Mouse (Mus musculus) heart, embryonic 14.5 days (tissue): Measurements from ENCODE around the gene Ankrd10. TPM values are rescaled to one million over a fixed set of nuclear protein-coding genes. Genes with fewer than 3 reads are reported as not detected.

Experiments used
- ATAC-seq: fragments of 200-750 bp; cut with Nextera tagmentation; 2 replicates; pipeline ENCODE4 v1.8.0; 2017; ENCODE audit warnings: low read depth, moderate TSS enrichment; ENCODE audit not compliant: insufficient number of reproducible peaks, insufficient read depth, low FRiP score
- H3K27ac ChIP-seq, 2 experiments: fragments of 200-500 bp in 1 of 2; fragments of 300-500 bp in 1 of 2; sonication (generic) in 1 of 2; replicated peaks in 1 of 2; 2 replicates each; pipeline ENCODE4 v1.5.1; 2012 to 2014; ENCODE audit warnings: low read depth in 2 of 2, low read length in 2 of 2, control low read depth in 1 of 2, mild to moderate bottlenecking in 1 of 2, mixed read lengths in 1 of 2; ENCODE audit not compliant: control insufficient read depth in 1 of 2, insufficient read depth in 1 of 2
- H3K27me3 ChIP-seq: fragments of 300-500 bp; sonication (generic); 2 replicates; pipeline ENCODE4 v1.6.1; 2014; ENCODE audit warnings: mild to moderate bottlenecking, low read length, control low read depth; ENCODE audit not compliant: control insufficient read depth, insufficient read depth
- H3K36me3 ChIP-seq: fragments of 300-500 bp; sonication (generic); 2 replicates; pipeline ENCODE4 v1.6.1; 2014; ENCODE audit warnings: mild to moderate bottlenecking, control low read depth, low read length, mixed read lengths; ENCODE audit not compliant: control insufficient read depth, insufficient read depth
- H3K4me1 ChIP-seq, 2 experiments: fragments of 200-500 bp in 1 of 2; fragments of 300-500 bp in 1 of 2; sonication (generic) in 1 of 2; 2 replicates each; pipeline ENCODE4 v1.6.1; 2012 to 2014; ENCODE audit warnings: low read length in 2 of 2, control low read depth in 1 of 2, mixed read lengths in 1 of 2; ENCODE audit not compliant: control insufficient read depth in 2 of 2, insufficient read depth in 2 of 2
- H3K4me2 ChIP-seq: fragments of 300-500 bp; sonication (generic); 2 replicates; pipeline ENCODE4 v1.6.1; 2014; ENCODE audit warnings: mild to moderate bottlenecking, low read length
- H3K4me3 ChIP-seq, 2 experiments: fragments of 200-500 bp in 1 of 2; fragments of 300-500 bp in 1 of 2; sonication (generic) in 1 of 2; 2 replicates each; pipeline ENCODE4 v1.5.1; 2012 to 2014; ENCODE audit warnings: low read length in 2 of 2, mild to moderate bottlenecking in 2 of 2, control low read depth in 1 of 2, low read depth in 1 of 2, moderate library complexity in 1 of 2; ENCODE audit not compliant: control insufficient read depth in 1 of 2, insufficient read depth in 1 of 2
- H3K9ac ChIP-seq: fragments of 300-500 bp; sonication (generic); 2 replicates; pipeline ENCODE4 v1.6.1; 2014; ENCODE audit warnings: mild to moderate bottlenecking, low read length
- H3K9me3 ChIP-seq: fragments of 300-500 bp; sonication (generic); 2 replicates; pipeline ENCODE4 v1.6.1; 2016; ENCODE audit warnings: low read length, control low read depth; ENCODE audit not compliant: control insufficient read depth
- WGBS: fragments of 180-500 bp; shearing (Covaris S2); extraction: QIAGEN DNeasy Blood & Tissue Kit; methylation state at CpG from one replicate; pipeline ENCODE4 v1.1.7; 2014; 5-methylcytosine and 5-hydroxymethylcytosine counted together
- polyA plus RNA-seq: library from polyadenylated mRNA; unstranded; fragments of >200 nt; fragmentation: Nextera tagmentation; extraction: Ambion mirVana; gene quantifications from 2 replicates; pipeline ENCODE4 v1.2.1, GENCODE M21; 2014

Ankrd10 gene
- polyA plus RNA-seq, 1 experiment from 2014 or later, result 69.1 TPM

DNA sequence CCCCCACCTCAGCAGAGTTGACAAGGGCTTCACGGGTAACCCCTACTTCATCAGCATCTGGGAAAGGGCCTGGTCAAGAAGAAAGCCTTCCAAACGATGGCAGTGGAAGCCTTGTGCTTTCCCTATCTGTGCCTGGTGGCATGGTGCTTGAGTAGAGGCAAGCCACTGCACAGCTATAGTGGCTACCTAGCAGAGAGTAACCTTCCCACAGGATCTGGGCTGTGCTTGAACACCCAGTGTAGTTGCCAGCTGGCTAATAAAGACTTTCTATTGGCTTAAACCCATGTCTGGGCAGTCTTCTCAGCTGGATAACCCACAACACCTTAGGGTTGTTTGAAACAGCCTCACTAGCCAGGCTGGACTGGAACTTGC, 49.2 kb downstream of the Ankrd10 start:
- H3K27me3 ChIP-seq, result no peaks in the 10 kb centered on the region
- H3K36me3 ChIP-seq, result no peaks in the 10 kb centered on the region
- H3K27ac ChIP-seq, result peak overlapping the region in 1 of 2 experiments; percentile 50; a peak in 1 of 4 replicates
- H3K9me3 ChIP-seq, result peaks cover 8% of the 10 kb centered on the region; the same call in 1 of the 2 replicates
- H3K4me1 ChIP-seq, result no peaks in the 10 kb centered on the region; a peak in 1 of 4 replicates
- no peak for ATAC-seq
- H3K4me2 ChIP-seq, result no peak overlapping the region
- H3K9ac ChIP-seq, result no peak overlapping the region
- WGBS, result 47% methylated on average over 2 of the region's 2 CpGs
- no peak overlapping the region for H3K4me3 ChIP-seq

DNA sequence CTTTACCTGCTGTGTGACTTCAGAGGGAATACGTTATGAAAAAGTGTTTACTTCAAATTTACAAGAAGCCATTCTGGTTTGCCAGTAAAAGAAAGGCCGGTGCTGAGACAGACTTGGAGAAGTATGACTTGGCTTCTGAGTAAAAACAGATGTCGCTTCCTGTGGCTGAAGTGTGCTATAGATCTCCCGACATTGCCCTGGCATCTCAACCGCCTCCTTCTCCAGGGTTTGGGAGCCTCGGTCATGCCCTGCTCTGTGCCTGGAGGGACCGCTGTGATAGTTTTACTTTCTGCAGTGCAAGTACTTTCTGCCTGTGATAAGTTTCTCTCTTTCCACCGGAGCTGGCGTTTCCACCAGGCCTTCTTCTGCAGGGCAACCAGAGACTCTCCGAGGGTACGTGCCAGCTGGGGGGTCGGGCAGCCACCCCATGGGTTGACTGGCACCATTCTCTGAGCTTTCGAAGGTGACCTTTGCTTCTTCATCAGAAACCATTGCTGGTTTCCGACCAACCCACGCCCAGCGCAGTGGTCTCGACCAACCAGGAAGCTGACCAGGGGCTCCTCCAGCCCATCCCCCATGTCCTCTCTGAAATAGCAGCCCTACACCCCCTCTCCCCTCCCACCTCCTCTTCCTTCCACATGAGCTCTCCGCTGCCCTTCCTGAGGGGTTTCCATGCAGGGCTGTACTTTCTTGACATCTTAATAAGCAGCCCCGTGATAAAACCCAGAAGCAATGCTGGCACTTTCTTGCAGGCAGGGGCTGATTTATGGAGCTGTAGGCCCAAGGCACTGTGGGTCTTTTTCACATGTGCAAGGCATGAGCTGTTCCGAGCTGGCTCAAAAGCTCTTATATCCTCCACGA, 49.8 kb downstream of the Ankrd10 start:
- Histone ChIP-seq H3K9ac (no peak overlapping the region), H3K27ac (peak overlapping the region; percentile 55), H3K36me3 (no peaks in the 10 kb centered on the region), H3K4me2 (no peak overlapping the region), H3K9me3 (peaks cover 8% of the 10 kb centered on the region; the same call in 1 of the 2 replicates), H3K4me3 (no peak overlapping the region), H3K4me1 (no peaks in the 10 kb centered on the region; a peak in 1 of 4 replicates), H3K27me3 (no peaks in the 10 kb centered on the region)
- 0 out of 2 replicates have a peak, but pooled peaks have one; percentile 31 for ATAC-seq
- 70% methylated on average over 21 of the region's 21 CpGs for WGBS

DNA sequence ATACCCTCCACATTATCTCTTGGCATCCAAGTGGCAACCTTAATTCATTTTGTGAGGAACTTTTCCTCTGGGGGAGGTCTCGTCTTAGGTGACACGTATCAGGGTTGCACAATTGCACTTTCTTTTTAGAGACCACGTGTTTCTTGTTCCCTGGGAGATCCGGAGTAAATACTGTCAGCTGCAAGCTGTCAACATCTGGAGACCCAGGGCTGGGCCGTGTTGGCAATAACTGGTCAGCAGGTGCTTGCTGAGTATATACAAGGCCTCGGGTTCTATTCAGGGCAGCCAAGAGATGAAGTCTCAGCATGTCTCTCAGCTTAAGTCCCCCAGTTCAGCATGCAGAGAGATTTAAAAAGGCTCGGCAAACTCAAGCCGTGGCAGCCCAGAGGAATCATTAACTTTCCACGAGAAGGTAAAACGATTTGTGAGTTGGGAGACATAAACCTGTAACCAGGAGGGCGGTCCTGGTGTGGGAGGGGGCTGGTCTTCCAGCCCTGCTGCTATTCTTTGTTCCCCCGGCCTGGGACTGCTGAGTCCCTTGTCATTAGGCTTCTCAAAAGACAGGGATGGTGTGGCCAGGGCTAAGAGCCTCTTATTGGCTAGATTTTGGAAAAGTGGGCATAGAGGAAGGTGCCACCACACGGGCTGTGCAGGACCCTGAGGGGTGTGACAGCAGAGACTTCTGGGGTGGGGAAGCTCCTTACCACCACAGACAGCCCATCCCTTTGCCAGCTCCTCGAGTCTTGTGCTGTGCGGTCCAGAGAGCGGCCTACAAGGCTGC, 59.8 kb downstream of the Ankrd10 start:
- Histone ChIP-seq H3K36me3 (no peaks in the 10 kb centered on the region), H3K9me3 (no peaks in the 10 kb centered on the region), H3K4me2 (no peak overlapping the region), H3K4me1 (no peaks in the 10 kb centered on the region), H3K27ac (0 out of 4 replicates have a peak overlapping the region, but pooled peaks of 1 of the 2 experiments have one; percentile 3), H3K9ac (no peak overlapping the region), H3K4me3 (no peak overlapping the region), H3K27me3 (no peaks in the 10 kb centered on the region)
- 65% methylated on average over 16 of the region's 16 CpGs for WGBS
- ATAC-seq, result no peak

DNA sequence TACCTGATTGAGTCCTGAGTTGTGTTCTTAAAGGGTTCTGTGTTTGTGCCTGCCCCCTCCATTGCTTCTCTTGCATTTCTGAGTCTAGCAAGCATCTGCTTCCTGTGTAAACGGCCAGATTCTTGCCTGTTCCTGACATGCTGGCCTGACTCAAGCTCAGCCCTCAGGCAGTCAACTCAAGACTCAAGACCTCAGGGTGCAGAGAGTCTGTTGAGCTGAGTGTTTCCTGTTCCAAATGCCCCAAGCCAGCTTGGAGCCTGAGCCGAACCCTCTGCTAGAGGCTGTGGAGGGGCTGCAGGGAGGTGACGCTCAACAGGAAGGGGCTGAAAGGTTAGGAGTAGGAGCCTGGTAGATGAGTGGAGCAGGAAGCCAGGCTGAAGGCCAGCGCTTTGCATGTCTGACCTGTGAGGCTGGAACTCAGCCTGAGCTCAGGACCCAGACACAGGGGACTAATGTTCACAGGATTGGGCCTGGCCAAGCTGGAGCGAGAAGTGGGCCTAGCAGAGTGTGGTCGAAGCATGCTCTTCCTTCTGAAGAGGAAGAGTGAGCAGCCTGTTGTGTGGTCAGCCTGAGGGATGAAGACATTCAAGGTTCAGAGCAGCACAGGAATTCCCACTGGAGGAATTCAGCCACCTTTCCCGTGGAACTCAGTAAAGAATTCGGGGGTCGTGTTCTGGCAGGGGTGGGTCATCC, 60.5 kb downstream of the Ankrd10 start:
- Histone ChIP-seq H3K27me3 (no peaks in the 10 kb centered on the region), H3K4me2 (no peak overlapping the region), H3K9me3 (no peaks in the 10 kb centered on the region), H3K4me3 (no peak overlapping the region), H3K4me1 (no peaks in the 10 kb centered on the region), H3K27ac (0 out of 4 replicates have a peak overlapping the region, but pooled peaks of 1 of the 2 experiments have one; percentile 3), H3K36me3 (no peaks in the 10 kb centered on the region), H3K9ac (no peak overlapping the region)
- WGBS, result 50% methylated on average over 9 of the region's 9 CpGs
- no peak for ATAC-seq

DNA sequence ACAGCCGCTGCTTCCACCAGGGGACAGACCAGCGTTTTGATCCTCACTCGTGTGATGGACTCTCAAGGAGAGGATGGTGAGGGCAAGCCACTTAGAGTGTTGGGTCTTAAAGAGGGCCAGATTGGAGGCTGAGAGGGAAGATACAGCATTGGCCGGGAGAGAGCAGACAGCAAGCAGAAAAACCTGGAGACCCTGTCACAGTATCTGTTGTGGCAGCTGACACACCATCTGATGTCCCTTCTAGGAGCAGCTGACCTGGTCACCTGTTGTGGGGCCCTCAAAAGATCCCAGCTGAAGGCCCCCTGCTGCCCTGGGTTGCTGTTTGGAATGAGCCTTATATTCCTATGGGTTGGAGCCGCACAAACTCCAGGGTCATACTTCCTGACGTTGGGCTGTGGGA, 63.1 kb downstream of the Ankrd10 start:
- H3K27ac ChIP-seq, result no peak overlapping the region
- H3K4me1 ChIP-seq, result no peaks in the 10 kb centered on the region
- no peaks in the 10 kb centered on the region for H3K27me3 ChIP-seq
- peaks cover 7% of the 10 kb centered on the region; the same call in 1 of the 2 replicates for H3K36me3 ChIP-seq
- WGBS, result 53% methylated on average over 6 of the region's 6 CpGs
- H3K9me3 ChIP-seq, result no peaks in the 10 kb centered on the region
- no peak overlapping the region for H3K4me3 ChIP-seq
- ATAC-seq, result no peak
- no peak overlapping the region for H3K4me2 ChIP-seq
- H3K9ac ChIP-seq, result no peak overlapping the region

DNA sequence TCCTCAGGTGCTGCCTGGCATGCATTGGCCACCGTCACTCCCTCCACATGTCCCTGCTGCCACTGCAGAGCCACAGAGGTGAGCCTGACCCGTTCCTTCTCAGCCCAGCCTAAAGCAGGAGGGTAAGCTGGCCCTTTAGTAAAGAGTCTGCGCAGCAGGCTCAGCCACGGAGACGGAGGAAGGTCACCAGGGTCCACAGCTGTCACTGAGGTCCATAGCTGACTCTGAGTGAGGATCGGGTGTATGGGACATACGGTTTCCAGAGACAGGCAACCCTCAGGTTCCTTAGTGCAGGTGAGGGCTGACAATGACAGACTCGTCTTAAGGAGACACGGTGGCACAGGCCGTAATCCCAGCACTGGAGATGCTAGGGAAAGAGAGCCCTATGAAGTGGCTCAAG, 63.6 kb downstream of the Ankrd10 start:
- no peaks in the 10 kb centered on the region for H3K27me3 ChIP-seq
- H3K36me3 ChIP-seq, result peaks cover 9% of the 10 kb centered on the region; the same call in 1 of the 2 replicates
- no peaks in the 10 kb centered on the region for H3K9me3 ChIP-seq
- H3K4me3 ChIP-seq, result no peak overlapping the region
- no peaks in the 10 kb centered on the region for H3K4me1 ChIP-seq
- no peak overlapping the region for H3K27ac ChIP-seq
- H3K4me2 ChIP-seq, result no peak overlapping the region
- WGBS, result 86% methylated on average over 10 of the region's 10 CpGs
- no peak for ATAC-seq
- no peak overlapping the region for H3K9ac ChIP-seq

DNA sequence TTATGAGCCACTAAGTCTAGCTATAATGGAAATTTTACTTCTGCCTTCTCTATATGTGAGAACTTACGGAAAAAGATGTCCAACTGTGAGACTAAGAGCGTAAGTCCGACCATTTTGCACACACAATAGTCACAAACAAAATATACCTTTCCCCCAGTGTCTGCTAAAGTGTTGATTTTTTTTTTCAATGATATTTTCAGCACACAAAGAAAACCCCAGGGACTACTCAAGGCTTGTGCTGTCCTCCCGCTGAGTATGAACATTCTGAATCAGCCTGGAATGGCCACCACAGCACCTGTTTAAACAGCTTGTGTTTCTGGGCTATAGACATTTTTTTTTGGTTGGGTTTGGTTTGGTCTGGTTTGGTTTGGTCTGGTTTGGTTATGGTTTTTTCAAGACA, 64.8 kb downstream of the Ankrd10 start:
- Histone ChIP-seq H3K4me1 (no peaks in the 10 kb centered on the region), H3K9ac (no peak overlapping the region), H3K27ac (no peak overlapping the region), H3K9me3 (no peaks in the 10 kb centered on the region), H3K4me2 (no peak overlapping the region), H3K36me3 (peaks cover 12% of the 10 kb centered on the region; the same call in 1 of the 2 replicates), H3K4me3 (no peak overlapping the region), H3K27me3 (no peaks in the 10 kb centered on the region)
- ATAC-seq, result no peak
- WGBS, result 93% methylated on average over 4 of the region's 4 CpGs
